Mouse (Mus musculus): ENCODE data around the gene Ppp1r14a. TPM values are rescaled to one million over a fixed set of nuclear protein-coding genes. Genes with fewer than 3 reads are reported as not detected.

Gene Ppp1r14a
- polyA plus RNA-seq, 1 experiment from 2014 or later: 14.9 TPM

DNA sequence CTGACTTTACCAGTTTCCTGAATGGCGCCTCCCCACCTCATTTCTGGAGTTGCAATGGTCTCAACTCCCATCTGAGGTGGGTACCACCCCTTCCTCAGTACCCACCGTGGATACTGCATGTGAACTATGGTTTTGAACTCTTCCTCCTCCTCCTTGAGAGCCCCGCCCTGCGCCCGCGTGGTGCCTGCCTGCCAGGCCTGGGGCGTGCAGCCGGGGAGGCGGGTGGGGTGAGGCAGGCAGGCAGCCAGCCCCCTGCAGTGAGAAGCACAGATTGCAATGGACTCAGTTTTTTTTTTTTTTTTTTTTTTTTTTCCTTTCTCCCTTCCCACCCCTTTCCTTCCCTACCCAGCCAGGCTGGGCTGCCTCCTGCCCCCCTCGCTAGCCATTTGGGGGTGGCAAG lies 27.9 kb downstream of the Ppp1r14a start:
- Histone ChIP-seq H3K9ac (peak overlapping the region; percentile 37; the same call in 1 of the 2 replicates), H3K27me3 (replicated peaks) (peaks cover 72% of the 10 kb centered on the region), H3K9me3 (no peaks in the 10 kb centered on the region), H3K4me3 (no peak overlapping the region), H3K36me3 (no peaks in the 10 kb centered on the region), H3K27ac (replicated peaks) (peak overlapping the region; percentile 40), H3K4me1 (peaks cover 33% of the 10 kb centered on the region), H3K4me2 (peak overlapping the region; percentile 51)
- peak; percentile 8; the same call in 1 of the 2 replicates for ATAC-seq (ENCODE audit: extremely low read depth, insufficient number of reproducible peaks, low FRiP score, low TSS enrichment)
- WGBS: 7% methylated on average over 10 of the region's 10 CpGs

DNA sequence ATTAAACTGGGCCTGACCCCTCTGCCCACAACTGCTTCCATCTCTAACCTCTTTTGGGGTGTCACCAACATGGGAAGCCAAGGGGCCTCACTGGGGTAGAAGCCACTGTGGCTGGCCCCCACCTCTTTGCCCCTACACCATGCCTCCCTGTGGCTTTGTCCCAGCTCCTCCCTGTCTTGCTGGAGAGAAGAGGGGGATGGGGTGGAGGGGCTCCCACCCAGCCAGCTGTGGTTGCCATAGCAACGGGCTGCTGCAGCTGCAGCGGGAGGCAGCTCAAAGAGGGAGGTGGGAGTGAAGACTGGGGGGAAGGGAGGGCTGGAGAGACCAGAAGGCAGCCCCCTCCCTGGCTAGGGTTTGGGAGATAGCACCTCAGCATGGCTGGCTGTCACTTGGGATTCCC lies 28.4 kb downstream of the Ppp1r14a start:
- 0% methylated on average over 2 of the region's 2 CpGs for WGBS
- Histone ChIP-seq H3K4me2 (peak overlapping the region; percentile 51), H3K9ac (peak overlapping the region; percentile 37; the same call in 1 of the 2 replicates), H3K27ac (replicated peaks) (peak overlapping the region; percentile 40), H3K36me3 (no peaks in the 10 kb centered on the region), H3K4me1 (peaks cover 33% of the 10 kb centered on the region), H3K27me3 (replicated peaks) (peaks cover 69% of the 10 kb centered on the region), H3K4me3 (no peak overlapping the region), H3K9me3 (no peaks in the 10 kb centered on the region)
- no peak for ATAC-seq (ENCODE audit: extremely low read depth, insufficient number of reproducible peaks, low FRiP score, low TSS enrichment)

DNA sequence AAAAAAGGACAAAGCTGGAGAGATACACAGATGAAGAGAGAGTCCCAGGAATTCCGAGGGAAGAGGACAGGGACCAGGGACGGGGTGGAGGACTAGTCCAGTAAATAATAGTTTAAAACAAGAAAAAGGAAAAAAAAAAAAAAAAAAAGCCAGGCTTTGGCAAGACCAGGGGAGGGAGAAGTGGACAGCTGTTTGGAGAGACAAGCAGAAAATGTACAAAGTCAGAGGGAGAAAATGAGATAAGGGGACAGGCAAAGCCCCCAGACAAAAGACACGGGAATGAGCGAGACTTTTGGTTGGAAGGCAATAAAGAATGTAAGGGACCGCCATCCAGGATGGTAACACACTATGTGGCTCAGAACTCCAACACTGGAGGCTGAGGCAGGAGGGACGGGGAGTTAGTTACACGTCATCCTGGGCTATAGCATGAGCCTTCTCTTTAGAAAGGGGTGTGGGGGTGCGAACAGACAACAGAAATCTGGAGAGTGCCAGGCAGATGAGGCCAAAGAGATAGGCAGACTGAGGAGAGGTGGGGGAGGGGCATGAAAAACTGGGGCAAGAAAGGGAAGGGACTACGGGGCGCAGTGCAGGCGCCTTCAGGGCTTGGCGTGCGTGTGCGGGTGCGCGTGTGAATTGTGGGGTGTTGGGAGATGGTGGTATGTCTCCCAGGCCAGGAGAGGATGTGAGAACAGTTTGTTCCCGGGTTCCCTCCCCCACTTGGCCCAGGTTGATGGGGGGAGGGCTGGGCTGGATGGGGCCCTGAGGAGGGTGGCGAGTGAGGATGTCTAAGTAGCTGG lies 29.2 kb downstream of the Ppp1r14a start:
- WGBS: 3% methylated on average over 18 of the region's 18 CpGs
- Histone ChIP-seq H3K4me2 (peak overlapping the region; percentile 51), H3K36me3 (no peaks in the 10 kb centered on the region), H3K9ac (peak overlapping the region; percentile 51; the same call in 1 of the 2 replicates), H3K4me3 (peak overlapping the region; percentile 10), H3K27ac (replicated peaks) (peak overlapping the region; percentile 40; the same call in 1 of the 2 replicates), H3K9me3 (no peaks in the 10 kb centered on the region), H3K27me3 (replicated peaks) (peaks cover 69% of the 10 kb centered on the region), H3K4me1 (peaks cover 33% of the 10 kb centered on the region)
- no peak for ATAC-seq (ENCODE audit: extremely low read depth, insufficient number of reproducible peaks, low FRiP score, low TSS enrichment)

DNA sequence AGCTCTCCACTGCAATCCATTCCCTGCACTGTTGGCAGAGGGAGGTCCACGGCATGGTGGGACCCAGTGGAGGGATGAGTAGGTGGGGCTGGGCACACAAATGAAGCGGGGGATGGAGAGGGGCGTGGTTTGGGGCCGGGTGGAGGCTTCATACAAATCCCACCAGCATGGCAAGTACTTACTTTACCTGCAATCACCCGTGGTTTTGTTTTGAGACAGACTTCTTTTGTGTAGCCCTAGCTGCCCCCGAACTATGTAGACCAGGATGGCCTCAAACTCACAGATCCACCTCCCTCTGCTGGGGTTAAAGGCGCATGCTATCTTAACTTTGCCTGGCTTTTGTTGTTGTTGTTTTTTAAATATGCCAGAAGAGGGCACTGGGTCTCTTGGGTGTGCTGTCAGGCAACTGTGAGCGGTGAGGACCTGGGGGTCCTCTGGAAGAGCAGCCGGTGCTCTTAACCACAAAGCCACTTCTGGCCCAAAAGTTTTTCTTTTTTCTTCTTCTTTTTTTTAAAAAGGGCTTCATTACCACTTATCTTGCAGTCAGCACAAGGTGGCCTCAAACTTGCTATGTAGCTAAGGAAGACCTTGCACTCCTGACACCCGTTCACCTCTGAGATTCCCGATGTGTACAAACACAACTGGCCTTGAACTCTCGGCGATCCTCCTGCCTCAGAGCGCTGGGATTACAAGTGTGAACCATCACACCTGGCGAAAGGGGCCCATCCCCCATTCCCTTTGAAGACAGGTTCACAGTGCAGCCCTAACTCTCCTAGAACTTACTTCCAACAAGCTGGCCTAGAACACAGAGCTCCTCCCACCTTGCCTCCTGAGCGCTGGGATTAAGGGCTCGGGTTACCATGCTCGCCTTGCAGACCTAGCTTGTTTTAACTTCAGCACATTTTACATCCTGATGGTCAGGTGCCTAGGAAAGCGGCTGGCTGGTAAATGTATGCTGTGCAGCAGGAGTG lies 30.5 kb downstream of the Ppp1r14a start:
- Histone ChIP-seq H3K4me1 (peaks cover 33% of the 10 kb centered on the region), H3K36me3 (peaks cover 9% of the 10 kb centered on the region; the same call in 1 of the 2 replicates), H3K4me3 (peak overlapping the region; percentile 10), H3K27ac (replicated peaks) (no peak overlapping the region), H3K27me3 (replicated peaks) (peaks cover 62% of the 10 kb centered on the region), H3K4me2 (peak overlapping the region; percentile 51), H3K9ac (peak overlapping the region; percentile 6; the same call in 1 of the 2 replicates), H3K9me3 (no peaks in the 10 kb centered on the region)
- 14% methylated on average over 19 of the region's 19 CpGs for WGBS
- ATAC-seq (ENCODE audit: extremely low read depth, insufficient number of reproducible peaks, low FRiP score, low TSS enrichment): no peak

DNA sequence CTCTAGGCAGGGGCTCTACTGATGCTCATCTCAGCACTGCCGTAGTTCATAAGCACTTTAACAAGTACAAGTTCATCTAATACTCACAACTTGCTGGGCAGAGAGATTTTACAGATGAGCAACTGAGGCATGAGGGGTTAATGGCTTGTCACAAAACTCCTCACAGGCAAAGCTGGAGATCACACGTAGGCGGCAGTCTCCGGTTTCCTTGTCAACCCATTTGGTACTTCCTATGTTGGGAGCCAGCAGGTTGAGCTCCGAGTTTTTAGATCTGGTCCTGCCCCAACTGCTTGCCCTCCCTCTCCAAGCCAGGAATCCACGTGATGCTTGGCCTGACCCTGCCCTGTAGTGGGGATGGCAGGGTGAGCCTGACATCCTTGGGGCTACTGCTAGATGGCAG lies 38.0 kb downstream of the Ppp1r14a start:
- Histone ChIP-seq H3K4me1 (no peaks in the 10 kb centered on the region), H3K4me3 (no peak overlapping the region), H3K27me3 (replicated peaks) (0 out of 2 replicates have a peak, but pooled peaks cover under 1% of the 10 kb centered on the region), H3K4me2 (no peak overlapping the region), H3K27ac (replicated peaks) (no peak overlapping the region), H3K9ac (no peak overlapping the region), H3K36me3 (peaks cover 24% of the 10 kb centered on the region), H3K9me3 (no peaks in the 10 kb centered on the region)
- WGBS: 79% methylated on average over 6 of the region's 6 CpGs
- no peak for ATAC-seq (ENCODE audit: extremely low read depth, insufficient number of reproducible peaks, low FRiP score, low TSS enrichment)

DNA sequence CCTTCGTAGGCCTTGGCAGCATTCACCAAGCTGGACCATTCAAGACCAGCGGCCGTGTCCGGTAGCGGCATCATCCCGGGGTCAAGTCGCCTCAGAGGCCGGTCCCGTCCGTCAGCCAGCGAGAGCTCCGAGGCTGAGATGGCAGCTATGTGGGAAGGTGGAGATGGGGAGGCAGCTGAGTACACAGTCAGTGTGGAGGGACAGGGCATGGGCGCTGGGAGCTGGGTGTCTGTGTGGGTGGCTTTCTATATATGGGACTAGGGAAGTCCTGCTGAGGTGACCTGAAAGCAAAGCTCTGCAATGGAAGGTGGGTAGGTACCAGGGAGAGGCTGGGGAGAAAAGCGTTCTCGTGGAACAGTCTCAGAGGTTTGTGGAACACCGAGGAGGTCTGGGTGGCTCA lies 39.9 kb downstream of the Ppp1r14a start:
- Histone ChIP-seq H3K9ac (no peak overlapping the region), H3K4me2 (no peak overlapping the region), H3K27me3 (replicated peaks) (no peaks in the 10 kb centered on the region), H3K27ac (replicated peaks) (no peak overlapping the region), H3K4me1 (no peaks in the 10 kb centered on the region), H3K9me3 (no peaks in the 10 kb centered on the region), H3K36me3 (peaks cover 22% of the 10 kb centered on the region), H3K4me3 (no peak overlapping the region)
- WGBS: 89% methylated on average over 16 of the region's 16 CpGs
- no peak for ATAC-seq (ENCODE audit: extremely low read depth, insufficient number of reproducible peaks, low FRiP score, low TSS enrichment)

DNA sequence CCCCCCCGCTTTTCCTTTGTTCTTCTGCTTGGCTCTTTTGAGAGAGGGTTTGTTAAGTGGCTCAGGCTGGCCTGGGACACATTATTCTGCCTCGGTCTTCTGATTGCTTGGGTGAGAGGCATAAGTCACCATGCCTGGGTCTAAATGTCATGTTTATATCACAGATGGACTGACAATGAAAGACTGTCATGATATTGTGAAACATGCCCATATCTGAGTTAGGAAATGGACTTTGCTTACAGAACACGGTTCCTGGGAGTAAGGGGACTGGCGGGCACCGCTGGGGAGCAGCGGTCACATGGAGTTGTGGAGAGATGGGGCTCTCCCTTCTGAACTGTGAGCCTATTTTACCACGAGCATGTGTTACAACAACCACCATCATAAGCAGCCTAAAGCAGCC lies 45.0 kb downstream of the Ppp1r14a start:
- peaks cover 11% of the 10 kb centered on the region for H3K36me3 ChIP-seq
- no peak overlapping the region for H3K27ac ChIP-seq (replicated peaks)
- H3K9me3 ChIP-seq: no peaks in the 10 kb centered on the region
- peaks cover 3% of the 10 kb centered on the region; the same call in 1 of the 2 replicates for H3K27me3 ChIP-seq (replicated peaks)
- H3K9ac ChIP-seq: no peak overlapping the region
- WGBS: 57% methylated on average over 6 of the region's 7 CpGs
- ATAC-seq (ENCODE audit: extremely low read depth, insufficient number of reproducible peaks, low FRiP score, low TSS enrichment): no peak
- H3K4me1 ChIP-seq: peaks cover 2% of the 10 kb centered on the region; the same call in 1 of the 2 replicates
- H3K4me3 ChIP-seq: no peak overlapping the region
- no peak overlapping the region for H3K4me2 ChIP-seq

DNA sequence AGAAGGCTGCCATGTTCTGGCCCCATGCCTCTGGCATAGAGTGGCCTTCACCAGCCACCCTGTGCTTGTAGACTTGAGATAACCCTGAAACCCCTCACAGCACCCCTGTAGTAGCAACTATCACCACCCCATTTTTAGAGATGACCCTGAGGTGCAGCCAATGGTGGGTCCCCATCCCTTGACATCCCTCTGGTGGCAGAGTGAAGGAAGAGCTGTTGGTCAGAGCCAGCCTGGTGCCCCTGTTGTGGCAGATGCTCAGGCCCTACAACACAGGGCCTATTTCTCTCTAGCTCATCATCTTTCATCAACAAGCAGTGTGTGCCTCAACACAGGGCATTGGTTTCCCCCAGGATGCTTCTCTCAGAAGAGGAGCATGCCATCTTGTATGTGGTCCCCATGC lies 46.2 kb downstream of the Ppp1r14a start:
- peaks cover 11% of the 10 kb centered on the region for H3K36me3 ChIP-seq
- ATAC-seq (ENCODE audit: extremely low read depth, insufficient number of reproducible peaks, low FRiP score, low TSS enrichment): no peak
- no peak overlapping the region for H3K4me3 ChIP-seq
- no peak overlapping the region for H3K4me2 ChIP-seq
- peaks cover 3% of the 10 kb centered on the region; the same call in 1 of the 2 replicates for H3K27me3 ChIP-seq (replicated peaks)
- no peaks in the 10 kb centered on the region for H3K9me3 ChIP-seq
- H3K27ac ChIP-seq (replicated peaks): no peak overlapping the region
- H3K4me1 ChIP-seq: peaks cover 5% of the 10 kb centered on the region
- no peak overlapping the region for H3K9ac ChIP-seq

DNA sequence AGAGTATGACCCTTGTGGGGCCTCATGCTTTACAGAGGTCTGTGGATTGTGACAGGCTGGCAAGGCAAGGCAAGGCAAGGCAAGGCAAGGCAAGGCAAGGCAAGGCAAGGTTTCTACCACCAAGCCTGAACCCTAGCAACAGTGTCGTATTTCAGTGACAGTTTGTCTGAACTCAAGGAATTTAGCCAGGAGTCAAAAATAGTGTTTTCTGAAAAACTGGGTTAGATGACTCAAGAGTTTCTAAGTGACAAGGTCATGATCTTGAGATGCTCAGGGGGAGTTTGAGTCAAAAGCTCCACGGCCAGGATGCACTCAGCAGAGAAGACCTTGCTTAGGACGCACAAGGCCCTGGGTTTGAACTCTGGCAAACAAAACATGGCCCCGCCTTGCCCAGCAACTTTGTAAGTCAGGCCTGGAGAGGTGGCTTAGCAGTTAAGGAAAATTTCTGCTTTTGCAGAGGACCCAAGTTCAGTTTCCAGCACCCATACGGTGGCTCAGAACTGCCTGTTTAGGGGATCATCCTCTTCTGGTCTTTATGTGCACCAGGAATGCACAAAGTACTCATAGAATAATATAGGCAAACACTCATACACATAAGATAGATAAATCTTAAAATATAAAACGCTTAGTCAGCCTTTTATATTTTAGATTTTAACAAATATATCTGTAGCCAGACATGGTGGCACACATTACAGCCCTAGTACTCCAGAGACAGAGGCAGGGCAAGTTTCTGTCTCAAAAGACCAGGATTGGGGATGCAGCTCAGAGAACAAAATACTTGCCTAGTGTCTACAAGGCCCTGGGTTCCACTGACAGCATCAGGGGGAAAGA lies 46.9 kb downstream of the Ppp1r14a start:
- ATAC-seq (ENCODE audit: extremely low read depth, insufficient number of reproducible peaks, low FRiP score, low TSS enrichment): no peak
- H3K4me3 ChIP-seq: no peak overlapping the region
- WGBS: 78% methylated on average over 6 of the region's 6 CpGs
- peaks cover 4% of the 10 kb centered on the region for H3K36me3 ChIP-seq
- peaks cover 3% of the 10 kb centered on the region; the same call in 1 of the 2 replicates for H3K27me3 ChIP-seq (replicated peaks)
- H3K4me2 ChIP-seq: no peak overlapping the region
- H3K27ac ChIP-seq (replicated peaks): no peak overlapping the region
- H3K9me3 ChIP-seq: no peaks in the 10 kb centered on the region
- H3K4me1 ChIP-seq: peaks cover 5% of the 10 kb centered on the region
- H3K9ac ChIP-seq: no peak overlapping the region

DNA sequence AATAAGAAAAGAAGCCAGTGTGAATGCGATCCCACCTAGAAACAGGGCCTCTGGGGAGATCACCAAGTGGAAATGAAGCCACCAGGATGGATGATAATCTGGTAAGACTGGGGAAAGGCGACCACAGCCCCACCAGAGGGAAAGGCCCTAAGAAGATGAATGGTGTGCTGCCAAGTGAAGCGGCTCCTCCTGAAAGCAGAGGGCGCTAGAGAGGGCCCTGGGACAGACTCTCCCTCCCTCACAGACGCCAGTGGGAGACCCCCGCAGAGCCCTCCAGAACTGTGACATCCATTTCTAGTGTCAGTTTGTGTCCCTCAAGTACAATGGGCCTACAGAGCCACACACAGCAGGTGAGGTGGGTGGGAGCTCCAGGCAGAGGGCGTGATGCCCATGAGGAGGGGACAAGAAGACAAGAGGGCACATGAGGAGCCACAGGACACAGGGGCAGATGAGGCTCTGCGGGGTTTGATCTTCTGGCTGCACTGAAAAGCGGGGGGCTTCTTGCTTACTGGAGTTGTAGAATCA lies 47.7 kb downstream of the Ppp1r14a start:
- ATAC-seq (ENCODE audit: extremely low read depth, insufficient number of reproducible peaks, low FRiP score, low TSS enrichment): no peak
- H3K27ac ChIP-seq (replicated peaks): no peak overlapping the region
- H3K9ac ChIP-seq: no peak overlapping the region
- 68% methylated on average over 9 of the region's 9 CpGs for WGBS
- H3K4me2 ChIP-seq: no peak overlapping the region
- peaks cover 3% of the 10 kb centered on the region; the same call in 1 of the 2 replicates for H3K27me3 ChIP-seq (replicated peaks)
- no peak overlapping the region for H3K4me3 ChIP-seq
- peaks cover 5% of the 10 kb centered on the region for H3K4me1 ChIP-seq
- H3K36me3 ChIP-seq: 0 out of 2 replicates have a peak, but pooled peaks cover 3% of the 10 kb centered on the region
- no peaks in the 10 kb centered on the region for H3K9me3 ChIP-seq

All from heart, embryonic 13.5 days (tissue).